Mouse (Mus musculus): ENCODE measurements around the gene Hspb1. TPM values are rescaled to one million over a fixed set of nuclear protein-coding genes. Genes with fewer than 3 reads are reported as not detected.

The Hspb1 gene
- polyA plus RNA-seq (2012; rRNA removed), result 2.9 and 4.0 TPM in 2 replicates

DNA sequence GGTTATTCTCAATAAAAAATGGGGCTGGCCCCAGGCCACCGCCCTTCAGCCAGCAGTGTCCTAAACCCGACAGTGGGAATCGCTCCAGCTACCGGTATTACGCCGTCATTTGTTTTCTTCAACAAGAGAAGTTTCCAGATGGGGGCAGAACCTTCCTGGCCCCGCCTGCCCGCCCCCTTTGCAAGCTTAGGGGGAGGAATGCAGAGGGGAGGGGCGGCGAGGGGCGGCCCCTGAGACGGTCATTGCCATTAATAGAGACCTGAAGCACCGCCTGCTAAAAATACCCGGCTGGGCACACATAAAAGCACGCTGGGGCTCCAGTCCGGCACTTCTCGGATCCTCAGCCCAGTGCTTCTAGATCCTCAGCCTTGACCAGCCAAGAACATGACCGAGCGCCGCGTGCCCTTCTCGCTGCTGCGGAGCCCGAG lies at the start of gene Hspb1:
TSS of gene Hspb1 (plus strand) at position 245 of the 428 bp plus-strand sequence.

DNA sequence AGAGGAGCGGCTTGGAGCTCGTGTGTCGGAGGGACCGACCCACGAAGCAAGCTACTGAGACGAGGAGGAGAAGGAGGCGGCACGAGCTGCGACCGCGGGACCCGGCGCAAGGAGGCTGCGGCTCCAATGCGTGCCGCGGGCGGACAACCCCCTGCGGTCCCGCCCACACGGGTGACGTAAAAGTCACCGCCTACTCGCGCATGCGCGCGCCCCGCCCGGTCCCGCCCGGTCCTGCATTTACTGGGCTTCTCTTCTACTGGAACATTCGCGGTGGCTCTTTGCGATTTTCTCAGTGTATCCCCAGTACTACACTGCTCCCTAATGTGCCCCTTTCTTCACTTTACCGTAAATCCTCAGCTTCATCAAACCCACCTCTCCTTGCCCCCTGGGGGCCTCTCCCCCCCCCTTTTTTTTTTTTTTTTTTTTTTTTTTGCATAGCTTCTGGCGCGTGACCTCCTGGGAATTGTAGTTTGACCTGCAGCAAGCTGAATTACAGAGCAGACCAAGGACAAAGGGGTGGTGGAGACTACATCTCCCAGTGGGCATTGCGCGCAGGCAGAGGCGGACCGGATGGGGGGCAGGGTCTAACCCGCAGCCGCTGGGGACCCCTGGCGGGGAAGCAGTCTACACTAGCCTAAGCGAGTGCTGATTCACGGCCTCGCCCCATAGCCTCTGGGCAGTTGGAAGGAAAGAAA lies 46.9 kb downstream of the Hspb1 start, which contains the start of gene Ywhag:
TSS of gene Ywhag (minus strand) at position 136 of the 695 bp plus-strand sequence.

Other genes starting within 250 kb of the Hspb1 start
- gene Por, start 217.9 kb upstream of the Hspb1 start, polyA plus RNA-seq (2012; rRNA removed), result 137 and 194 TPM in 2 replicates
- 9.3 and 10.8 TPM in 2 replicates for gene Tmem120a, start 143.5 kb upstream of the Hspb1 start, polyA plus RNA-seq (2012; rRNA removed)
- 0.12 and 0.13 TPM in 2 replicates for gene Styxl1, start 109.5 kb upstream of the Hspb1 start, polyA plus RNA-seq (2012; rRNA removed)
- gene Mdh2, start 109.4 kb upstream of the Hspb1 start, polyA plus RNA-seq (2012; rRNA removed), result 216 and 219 TPM in 2 replicates
- gene Srrm3, start 81.0 kb upstream of the Hspb1 start, polyA plus RNA-seq (2012; rRNA removed), result 0.01 TPM in 2 replicates
- gene Ywhag, start 46.7 kb downstream of the Hspb1 start, polyA plus RNA-seq (2012; rRNA removed), result 27.1 and 28.2 TPM in 2 replicates
- 2.4 and 2.9 TPM in 2 replicates for gene Ssc4d, start 86.6 kb downstream of the Hspb1 start, polyA plus RNA-seq (2012; rRNA removed)
- gene Zp3, start 92.2 kb downstream of the Hspb1 start, polyA plus RNA-seq (2012; rRNA removed), result not detected in 2 replicates
- 4.2 and 4.4 TPM in 2 replicates for gene Dtx2, start 106.9 kb downstream of the Hspb1 start, polyA plus RNA-seq (2012; rRNA removed)
- gene Upk3b, start 150.6 kb downstream of the Hspb1 start, polyA plus RNA-seq (2012; rRNA removed), result 4.5 and 6.1 TPM in 2 replicates
- 0.04 TPM in 1 of 2 replicates, not detected in the other for gene Upk3bl, start 166.6 kb downstream of the Hspb1 start, polyA plus RNA-seq (2012; rRNA removed)
- gene Rasa4, start 196.0 kb downstream of the Hspb1 start, polyA plus RNA-seq (2012; rRNA removed), result 3.8 and 4.6 TPM in 2 replicates
- 72.5 and 80.5 TPM in 2 replicates for gene Polr2j, start 228.7 kb downstream of the Hspb1 start, polyA plus RNA-seq (2012; rRNA removed)
- gene Lrwd1, start 248.2 kb downstream of the Hspb1 start, polyA plus RNA-seq (2012; rRNA removed), result 21.1 and 23.3 TPM in 2 replicates
- gene Alkbh4, start 248.2 kb downstream of the Hspb1 start, polyA plus RNA-seq (2012; rRNA removed), result 6.7 and 6.9 TPM in 2 replicates